Mouse (Mus musculus): ENCODE measurements around the gene Epp13. TPM values are rescaled to one million over a fixed set of nuclear protein-coding genes. Genes with fewer than 3 reads are reported as not detected.
A peak's percentile ranks its signal among the peaks of the same experiment; 100 is the strongest.
"Not testable (repeated sequence)": the region's sequence is repeated elsewhere in the genome, so short reads cannot be mapped to it uniquely, and the experiment has no call there.

The Epp13 gene
- polyA plus RNA-seq, 1 experiment from 2014 or later = not detected

DNA sequence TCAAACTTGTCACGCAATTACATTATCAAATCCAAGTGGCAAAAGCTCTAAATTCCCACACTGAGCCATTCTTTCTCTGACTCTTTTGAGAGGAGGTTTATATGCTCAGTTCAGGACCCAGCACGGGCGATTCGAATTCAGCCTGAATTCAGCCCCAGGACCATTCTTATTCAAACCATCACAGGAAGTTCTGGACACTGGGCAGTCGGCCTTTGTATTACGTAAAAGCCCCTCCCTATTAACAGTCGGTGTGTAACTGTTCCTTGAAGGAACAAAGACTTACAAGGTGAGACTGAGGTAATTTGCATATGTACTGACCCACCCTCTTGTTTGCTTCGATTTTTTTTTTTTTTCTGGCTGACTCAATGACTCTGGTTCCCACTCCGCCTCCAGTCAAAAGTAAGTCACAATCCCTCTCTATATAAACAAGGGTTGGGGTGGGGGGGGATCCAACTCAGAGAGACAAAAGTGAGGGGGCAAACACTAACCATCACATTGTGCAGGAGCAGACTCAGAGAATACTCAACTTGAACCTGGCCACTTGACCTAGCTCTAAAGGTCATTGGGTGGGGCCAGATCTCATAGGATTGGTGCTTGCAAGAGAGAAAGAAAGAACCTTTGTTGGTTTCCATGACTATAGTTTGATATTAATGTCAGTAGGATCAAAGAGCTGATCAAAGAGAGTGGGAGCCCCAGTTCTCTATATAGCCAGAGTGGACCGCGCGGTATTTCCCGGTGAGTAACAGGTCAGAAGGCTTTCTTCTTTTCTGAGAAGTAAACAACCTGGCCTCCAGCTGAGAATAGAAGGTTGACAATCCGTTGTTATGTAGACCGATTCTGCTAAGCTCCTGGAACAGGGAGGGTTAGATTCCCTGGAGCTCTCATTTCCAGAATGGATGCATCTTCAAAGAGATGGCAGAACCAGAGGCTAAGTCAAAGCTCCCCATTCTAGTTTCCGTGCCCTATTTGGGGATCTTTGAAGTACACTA lies 6.0 kb downstream of the Epp13 start:
- H3K4me1 ChIP-seq = no peaks in the 10 kb centered on the region
- H3K9me3 ChIP-seq (replicated peaks) = no peaks in the 10 kb centered on the region
- ATAC-seq (ENCODE audit: low FRiP score) = no peak
- H3K27ac ChIP-seq = no peak overlapping the region
- H3K9ac ChIP-seq = no peak overlapping the region
- no peak overlapping the region for H3K4me2 ChIP-seq (replicated peaks)
- 38% methylated on average over 16 of the region's 16 CpGs for WGBS
- H3K27me3 ChIP-seq = no peaks in the 10 kb centered on the region
- H3K36me3 ChIP-seq = no peaks in the 10 kb centered on the region
- H3K4me3 ChIP-seq = no peak overlapping the region

DNA sequence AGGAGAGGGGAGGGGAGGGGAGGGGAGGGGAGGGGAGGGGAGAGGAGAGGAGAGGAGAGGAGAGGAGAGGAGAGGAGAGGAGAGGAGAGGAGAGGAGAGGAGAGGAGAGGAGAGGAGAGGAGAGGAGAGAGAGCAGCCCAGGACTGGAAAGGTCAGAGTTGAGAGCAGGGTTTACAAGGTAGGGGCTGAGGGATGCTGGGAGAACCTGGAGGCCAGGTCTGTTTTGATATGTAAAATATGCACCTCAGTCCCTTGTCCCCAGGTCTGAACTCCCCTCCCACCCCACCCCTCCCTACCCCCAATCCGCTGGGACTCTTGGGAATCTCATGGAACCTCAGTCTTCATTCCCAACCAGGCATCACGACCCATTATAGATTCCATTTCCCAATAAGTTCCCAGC lies 7.5 kb downstream of the Epp13 start:
- 33% methylated on average over 2 of the region's 2 CpGs for WGBS
- not testable (repeated sequence) for H3K4me1 ChIP-seq; H3K9me3 ChIP-seq (replicated peaks); H3K4me3 ChIP-seq; H3K27me3 ChIP-seq; H3K4me2 ChIP-seq (replicated peaks); H3K36me3 ChIP-seq; H3K9ac ChIP-seq; ATAC-seq (ENCODE audit: low FRiP score); H3K27ac ChIP-seq

DNA sequence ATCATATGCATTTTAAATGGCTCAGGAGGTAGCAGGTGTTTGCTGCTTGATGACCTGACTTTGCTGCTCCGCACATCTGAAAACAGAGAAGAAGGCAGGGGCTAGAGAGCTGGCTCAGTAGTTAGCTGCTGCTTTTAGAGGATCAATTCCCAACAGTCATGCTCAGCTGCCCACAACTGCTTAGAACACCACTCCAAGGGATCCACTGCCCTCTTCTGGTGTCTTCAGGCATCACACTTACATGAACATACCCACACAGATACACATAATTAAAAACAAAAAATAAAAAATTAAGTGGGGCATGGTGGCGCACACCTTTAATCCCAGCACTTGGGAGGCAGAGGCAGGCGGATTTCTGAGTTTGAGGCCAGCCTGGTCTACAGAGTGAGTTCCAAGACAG lies 9.6 kb downstream of the Epp13 start:
- no peaks in the 10 kb centered on the region for H3K9me3 ChIP-seq (replicated peaks)
- no peaks in the 10 kb centered on the region for H3K36me3 ChIP-seq
- no peak overlapping the region for H3K4me2 ChIP-seq (replicated peaks)
- H3K4me1 ChIP-seq = no peaks in the 10 kb centered on the region
- H3K27ac ChIP-seq = no peak overlapping the region
- H3K9ac ChIP-seq = no peak overlapping the region
- no peak for ATAC-seq (ENCODE audit: low FRiP score)
- H3K4me3 ChIP-seq = no peak overlapping the region
- H3K27me3 ChIP-seq = no peaks in the 10 kb centered on the region
- 87% methylated on average over 3 of the region's 3 CpGs for WGBS

DNA sequence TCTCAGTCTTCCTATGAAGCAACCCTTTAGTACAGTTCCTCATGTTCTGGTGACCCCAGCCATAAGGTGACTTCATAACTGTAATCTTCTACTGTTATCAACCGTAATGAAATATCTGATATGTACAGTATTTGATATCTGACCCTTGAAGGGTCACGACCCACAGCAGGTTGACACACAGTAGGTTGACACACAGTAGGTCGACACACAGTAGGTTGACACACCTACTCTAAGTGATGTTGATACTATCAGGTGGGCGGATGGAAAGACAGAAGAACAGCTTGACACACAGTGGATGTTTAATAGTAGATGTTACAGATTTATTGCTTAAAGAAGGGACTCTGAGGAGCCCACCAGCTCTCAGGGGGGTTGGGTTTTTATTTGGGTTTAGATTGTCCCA lies 10.5 kb downstream of the Epp13 start:
- no peaks in the 10 kb centered on the region for H3K36me3 ChIP-seq
- no peaks in the 10 kb centered on the region for H3K9me3 ChIP-seq (replicated peaks)
- WGBS = 84% methylated on average over 4 of the region's 4 CpGs
- H3K4me1 ChIP-seq = no peaks in the 10 kb centered on the region
- H3K4me2 ChIP-seq (replicated peaks) = no peak overlapping the region
- ATAC-seq (ENCODE audit: low FRiP score) = no peak
- H3K9ac ChIP-seq = no peak overlapping the region
- H3K27me3 ChIP-seq = no peaks in the 10 kb centered on the region
- H3K27ac ChIP-seq = no peak overlapping the region
- no peak overlapping the region for H3K4me3 ChIP-seq

DNA sequence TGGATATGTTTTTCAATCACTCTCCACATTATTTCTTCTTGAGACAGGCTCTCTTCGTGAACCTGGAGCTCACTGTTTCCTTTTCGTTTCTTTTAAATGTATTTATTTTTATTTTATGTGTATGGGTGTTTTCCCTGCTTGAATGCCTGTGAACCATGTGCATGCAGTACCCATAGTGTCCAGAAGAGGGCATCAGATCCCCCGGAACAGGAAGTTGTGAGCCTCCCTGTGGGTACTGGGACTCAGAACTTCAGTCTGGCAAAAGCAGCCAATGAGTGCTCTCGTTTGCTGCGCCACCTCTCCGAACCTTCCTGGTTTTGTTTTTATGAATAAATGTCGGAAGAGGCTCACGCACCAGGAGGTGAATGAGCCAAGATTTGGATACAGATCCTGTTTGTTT lies 13.2 kb downstream of the Epp13 start:
- ATAC-seq (ENCODE audit: low FRiP score) = no peak
- H3K36me3 ChIP-seq = no peaks in the 10 kb centered on the region
- no peaks in the 10 kb centered on the region for H3K9me3 ChIP-seq (replicated peaks)
- no peak overlapping the region for H3K4me3 ChIP-seq
- H3K27ac ChIP-seq = no peak overlapping the region
- no peak overlapping the region for H3K4me2 ChIP-seq (replicated peaks)
- WGBS = 65% methylated on average over 8 of the region's 8 CpGs
- H3K9ac ChIP-seq = no peak overlapping the region
- no peaks in the 10 kb centered on the region for H3K27me3 ChIP-seq
- no peaks in the 10 kb centered on the region for H3K4me1 ChIP-seq

DNA sequence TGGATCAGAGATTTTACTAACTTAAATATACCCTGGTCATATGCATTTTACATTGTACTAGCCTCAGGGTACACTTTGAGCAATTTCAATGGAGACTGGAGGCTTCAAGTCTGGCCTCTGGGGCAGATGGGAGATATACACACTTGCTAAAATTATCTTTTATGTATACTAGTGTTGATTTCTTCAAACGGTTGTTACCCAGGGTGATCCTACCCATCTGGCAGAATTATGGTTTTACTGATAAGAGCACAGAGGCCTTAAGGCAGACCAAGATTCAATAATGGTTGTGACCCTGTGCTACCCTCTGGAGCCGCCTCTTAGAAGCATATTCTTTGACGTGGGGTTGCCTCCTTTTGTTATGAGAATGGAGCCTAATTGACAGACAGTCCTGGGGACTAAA lies 25.4 kb downstream of the Epp13 start:
- no peak overlapping the region for H3K27ac ChIP-seq
- H3K36me3 ChIP-seq = no peaks in the 10 kb centered on the region
- no peaks in the 10 kb centered on the region for H3K9me3 ChIP-seq (replicated peaks)
- no peaks in the 10 kb centered on the region for H3K27me3 ChIP-seq
- WGBS = 58% methylated on average over 3 of the region's 3 CpGs
- no peaks in the 10 kb centered on the region for H3K4me1 ChIP-seq
- no peak overlapping the region for H3K9ac ChIP-seq
- no peak overlapping the region for H3K4me3 ChIP-seq
- H3K4me2 ChIP-seq (replicated peaks) = no peak overlapping the region
- no peak for ATAC-seq (ENCODE audit: low FRiP score)

DNA sequence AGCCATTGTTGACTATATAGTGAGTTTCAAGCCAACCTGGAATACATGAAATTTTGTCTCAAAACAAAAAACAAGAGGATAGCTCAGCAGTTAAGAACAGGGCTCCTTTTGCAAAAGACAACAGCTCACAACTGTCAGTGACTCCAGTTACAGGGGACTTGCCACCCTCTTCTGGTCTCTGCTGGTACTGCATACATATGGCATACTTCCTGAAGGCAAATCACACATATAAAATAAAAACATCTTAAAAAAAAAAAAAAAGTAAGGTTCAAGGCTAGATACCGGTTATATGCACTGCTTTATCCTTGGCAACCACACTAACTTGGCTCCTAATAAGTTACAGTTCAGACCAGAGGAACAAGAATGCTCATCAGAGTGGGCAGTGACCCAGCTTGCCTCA lies 30.2 kb downstream of the Epp13 start:
- no peak for ATAC-seq (ENCODE audit: low FRiP score)
- H3K4me2 ChIP-seq (replicated peaks) = peak overlapping the region; percentile 56
- H3K4me3 ChIP-seq = peak overlapping the region; percentile 49
- H3K27me3 ChIP-seq = no peaks in the 10 kb centered on the region
- peaks cover 13% of the 10 kb centered on the region for H3K4me1 ChIP-seq
- peak overlapping the region; percentile 68 for H3K9ac ChIP-seq
- no peaks in the 10 kb centered on the region for H3K9me3 ChIP-seq (replicated peaks)
- WGBS = 0% methylated on average over 1 of the region's 1 CpGs
- H3K27ac ChIP-seq = no peak overlapping the region
- no peaks in the 10 kb centered on the region for H3K36me3 ChIP-seq

DNA sequence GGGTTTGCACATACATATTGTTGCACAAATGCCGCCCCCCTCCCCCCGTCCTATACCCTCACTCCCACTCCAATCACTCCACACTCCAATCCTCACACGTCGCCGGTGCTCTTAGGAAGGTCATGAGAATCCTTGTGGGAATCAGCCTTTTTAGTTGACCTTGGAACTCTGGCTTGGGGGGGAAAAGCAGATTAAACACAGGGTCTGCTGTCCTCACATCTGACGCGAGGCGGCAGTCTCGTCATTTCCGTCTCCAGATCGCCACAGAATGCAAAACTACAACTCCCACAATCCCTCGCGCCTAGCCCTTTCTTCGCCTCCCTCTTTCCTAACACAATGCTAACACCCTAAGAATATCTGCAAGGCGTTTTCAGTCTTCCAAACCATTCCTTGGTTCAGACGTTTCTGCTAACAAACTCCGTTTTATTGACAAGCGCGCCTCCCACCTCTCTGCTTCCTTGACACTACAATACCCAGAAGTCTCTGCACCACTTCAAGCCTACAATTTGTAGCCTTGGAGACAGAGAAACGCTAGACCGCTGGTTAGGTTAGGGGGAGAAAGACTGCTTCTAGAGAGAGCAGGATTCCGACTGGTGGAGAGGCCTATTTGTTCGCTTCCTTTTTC lies 31.1 kb downstream of the Epp13 start:
- Histone ChIP-seq H3K9ac (peak overlapping the region; percentile 68), H3K27ac (peak overlapping the region; percentile 86), H3K4me3 (peak overlapping the region; percentile 49), H3K27me3 (no peaks in the 10 kb centered on the region), H3K36me3 (no peaks in the 10 kb centered on the region), H3K9me3 (replicated peaks) (no peaks in the 10 kb centered on the region), H3K4me2 (replicated peaks) (peak overlapping the region; percentile 56), H3K4me1 (peaks cover 21% of the 10 kb centered on the region)
- WGBS = under 1% methylated on average over 23 of the region's 23 CpGs
- peak; percentile 68 for ATAC-seq (ENCODE audit: low FRiP score)

DNA sequence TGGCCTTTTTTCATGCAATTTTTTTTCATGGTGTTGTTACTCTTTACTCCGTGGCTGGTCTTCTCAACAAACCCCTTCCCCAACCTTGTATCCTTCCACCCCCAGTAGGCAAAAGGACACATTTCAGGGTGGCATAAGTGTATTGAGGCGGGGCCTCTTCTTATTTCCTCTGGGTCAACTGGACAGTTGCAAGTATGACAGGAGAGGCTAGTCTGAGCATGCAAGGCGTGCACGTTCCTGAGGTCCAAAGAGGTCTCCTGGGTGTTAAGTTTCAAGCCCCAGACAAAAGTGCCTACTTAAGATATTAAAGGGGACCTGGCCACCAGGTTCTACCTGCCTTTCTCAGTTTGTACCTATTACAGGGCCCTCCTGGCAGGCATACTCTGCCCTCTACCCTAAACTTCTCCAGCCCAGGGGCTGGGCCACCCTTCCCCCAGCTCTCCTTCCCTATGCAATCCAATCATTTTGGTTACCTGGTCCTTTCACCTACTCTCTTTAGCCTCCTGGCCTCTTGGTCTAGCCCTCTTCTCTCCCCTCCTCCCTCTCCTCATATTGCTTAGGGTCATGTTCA lies 32.0 kb downstream of the Epp13 start:
- Histone ChIP-seq H3K9me3 (replicated peaks) (no peaks in the 10 kb centered on the region), H3K27me3 (no peaks in the 10 kb centered on the region), H3K27ac (no peak overlapping the region), H3K4me3 (no peak overlapping the region), H3K36me3 (no peaks in the 10 kb centered on the region), H3K9ac (no peak overlapping the region), H3K4me2 (replicated peaks) (no peak overlapping the region), H3K4me1 (peaks cover 25% of the 10 kb centered on the region)
- ATAC-seq (ENCODE audit: low FRiP score) = no peak
- WGBS = 87% methylated on average over 4 of the region's 4 CpGs

DNA sequence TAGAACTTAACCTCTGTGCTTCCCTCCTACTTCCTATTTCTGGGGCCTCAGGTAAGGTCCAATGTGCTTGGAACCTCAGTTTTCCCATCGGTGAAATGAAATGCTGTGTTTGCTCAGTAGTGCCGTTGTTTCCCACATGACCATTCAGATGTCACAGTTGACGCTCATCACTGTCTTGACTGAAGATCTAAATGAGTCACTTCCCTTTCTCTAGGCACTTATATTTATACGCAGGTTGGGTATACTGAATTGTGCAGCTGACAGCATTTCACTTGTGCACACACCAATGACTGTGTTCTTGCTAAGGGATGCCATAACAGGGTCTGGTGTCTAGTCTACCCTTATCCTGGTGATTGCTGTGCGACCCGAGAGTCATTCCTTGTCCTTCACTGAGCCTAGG lies 32.9 kb downstream of the Epp13 start:
- 87% methylated on average over 6 of the region's 6 CpGs for WGBS
- Histone ChIP-seq H3K9me3 (replicated peaks) (no peaks in the 10 kb centered on the region), H3K27me3 (no peaks in the 10 kb centered on the region), H3K4me2 (replicated peaks) (peak overlapping the region; percentile 75), H3K4me3 (peak overlapping the region; percentile 51; the same call in 1 of the 2 replicates), H3K27ac (peak overlapping the region; percentile 84; the same call in 1 of the 2 replicates), H3K4me1 (peaks cover 25% of the 10 kb centered on the region), H3K9ac (no peak overlapping the region), H3K36me3 (peaks cover 1% of the 10 kb centered on the region; the same call in 1 of the 2 replicates)
- ATAC-seq (ENCODE audit: low FRiP score) = no peak

DNA sequence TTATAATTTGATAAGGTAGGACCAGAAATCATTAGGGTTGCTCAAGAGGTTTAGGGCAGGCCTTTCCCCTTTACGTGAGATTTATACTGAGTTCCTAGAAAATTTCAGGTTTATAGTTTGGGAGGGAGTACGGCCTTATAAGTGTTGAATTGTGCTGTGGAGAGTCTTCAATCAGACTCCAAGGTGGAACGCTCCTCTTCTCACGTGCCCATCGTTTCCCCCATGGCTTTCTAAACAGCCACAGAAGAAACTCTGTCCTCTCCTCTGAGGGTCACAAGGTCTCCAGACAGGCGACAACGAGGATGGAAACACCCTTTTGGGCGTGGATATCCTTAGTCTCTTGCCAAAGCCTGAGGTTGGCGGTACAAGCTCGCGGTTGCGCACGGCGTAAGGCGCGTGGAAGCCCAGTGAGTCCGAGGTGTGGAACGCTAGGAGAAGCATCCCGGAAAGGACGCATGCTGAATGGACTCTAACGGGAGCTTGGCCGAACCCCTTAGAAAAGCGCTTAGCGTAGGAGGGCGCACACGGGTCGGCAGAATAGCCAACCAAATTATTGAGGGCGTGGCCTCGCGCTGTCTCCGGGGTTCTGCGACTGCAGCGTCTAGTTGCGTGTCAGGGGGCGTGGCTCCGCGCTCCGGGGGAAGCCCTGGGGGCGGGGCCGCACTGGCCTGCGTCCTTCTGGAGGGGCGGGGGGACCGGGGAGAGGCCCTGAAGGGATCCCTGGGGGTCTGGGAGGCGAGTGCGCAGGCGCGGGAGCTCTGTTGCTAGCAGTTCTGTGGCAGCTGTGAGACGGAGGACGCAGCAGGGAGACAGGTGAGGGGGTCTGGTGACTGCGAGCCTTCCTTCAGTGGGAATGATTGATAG lies 33.6 kb downstream of the Epp13 start, which contains the start of gene Zfp667:
Zfp667 (plus strand) TSS at position 738 of the 864 bp plus-strand sequence.
- Histone ChIP-seq H3K4me3 (peak within 1 kb of the TSS; percentile 51), H3K36me3 (peaks cover 6% of the 10 kb centered on the region; the same call in 1 of the 2 replicates), H3K4me1 (peaks cover 25% of the 10 kb centered on the region), H3K9me3 (replicated peaks) (no peaks in the 10 kb centered on the region), H3K9ac (peak within 1 kb of the TSS; percentile 67), H3K27ac (peak within 1 kb of the TSS; percentile 84), H3K27me3 (no peaks in the 10 kb centered on the region), H3K4me2 (replicated peaks) (peak within 1 kb of the TSS; percentile 75)
- peak; percentile 74 for ATAC-seq (ENCODE audit: low FRiP score)
- 4% methylated on average over 50 of the region's 50 CpGs for WGBS
